Mouse (Mus musculus) G1E (cell line): ENCODE measurements around the gene Dnttip1. TPM values are rescaled to one million over a fixed set of nuclear protein-coding genes. Genes with fewer than 3 reads are reported as not detected.
"Not testable (repeated sequence)": the region's sequence is repeated elsewhere in the genome, so short reads cannot be mapped to it uniquely, and the experiment has no call there.

Source experiments
- ATAC-seq: 2 replicates; pipeline ENCODE4 v1.8.0; 2016; ENCODE audit warnings: mild to moderate bottlenecking; ENCODE audit not compliant: insufficient number of reproducible peaks, poor library complexity, low FRiP score, severe bottlenecking; ENCODE audit errors: extremely low read depth
- DNase-seq: peaks from one replicate; pipeline ENCODE4 v3.0.0; 2012; ENCODE audit warnings: low spot score
- H3K27me3 ChIP-seq: 2 replicates; pipeline ENCODE4 v1.6.1; 2012; ENCODE audit warnings: mild to moderate bottlenecking, low read length, inconsistent platforms; ENCODE audit not compliant: insufficient read depth
- H3K36me3 ChIP-seq: replicated peaks from 2 replicates; pipeline ENCODE3; 2012; ENCODE audit warnings: mild to moderate bottlenecking, inconsistent platforms
- H3K4me1 ChIP-seq: 2 replicates; pipeline ENCODE4 v1.6.1; 2012; ENCODE audit warnings: low read depth, low read length, inconsistent platforms, mixed read lengths; ENCODE audit not compliant: insufficient read depth
- H3K4me3 ChIP-seq: 2 replicates; pipeline ENCODE4 v1.5.1; 2012; ENCODE audit warnings: low read depth, mild to moderate bottlenecking, inconsistent platforms, low read length, moderate library complexity, mixed read lengths
- H3K9me3 ChIP-seq: replicated peaks from 2 replicates; pipeline ENCODE4 v1.6.1; 2012; ENCODE audit warnings: inconsistent platforms
- CTCF ChIP-seq: IDR thresholded peaks from 2 replicates; pipeline ENCODE4 v1.5.1; 2012; ENCODE audit warnings: low read depth, low read length, inconsistent platforms, mixed read lengths
- GATA1 ChIP-seq: IDR thresholded peaks from 2 replicates; pipeline ENCODE4 v1.6.1; 2012; ENCODE audit warnings: borderline replicate concordance, low read length, inconsistent platforms, mixed read lengths
- GATA2 ChIP-seq: IDR thresholded peaks from 2 replicates; pipeline ENCODE4 v1.6.1; 2012; ENCODE audit warnings: low read depth, low read length, inconsistent platforms, borderline replicate concordance
- POLR2AphosphoS5 ChIP-seq: IDR thresholded peaks from 2 replicates; pipeline ENCODE4 v1.6.1; 2012; ENCODE audit warnings: low read depth, low read length, inconsistent platforms; ENCODE audit not compliant: insufficient replicate concordance
- TAL1 ChIP-seq: conservative IDR thresholded peaks from 2 replicates; pipeline ENCODE4 v1.6.1; 2012; ENCODE audit warnings: low read depth, low read length, inconsistent platforms, mixed read lengths
- polyA plus RNA-seq: library from polyadenylated mRNA; stranded (reverse); fragments of >175 nt; gene quantifications from 2 replicates; pipeline ENCODE4 v1.2.3, GENCODE M21; 2012
- total RNA-seq, 2 experiments: library from RNA; stranded (forward) in 1 of 2; stranded (reverse) in 1 of 2; fragments of 200-1000 nt in 1 of 2; fragments of >200 nt in 1 of 2; fragmentation: Nextera tagmentation in 1 of 2; gene quantifications; 2 replicates each; pipeline ENCODE4 v1.2.3; 2014 to 2017

Dnttip1 gene
- total and polyA plus RNA-seq, 3 experiments: 23.8 to 122 (median 86.2) TPM

DNA sequence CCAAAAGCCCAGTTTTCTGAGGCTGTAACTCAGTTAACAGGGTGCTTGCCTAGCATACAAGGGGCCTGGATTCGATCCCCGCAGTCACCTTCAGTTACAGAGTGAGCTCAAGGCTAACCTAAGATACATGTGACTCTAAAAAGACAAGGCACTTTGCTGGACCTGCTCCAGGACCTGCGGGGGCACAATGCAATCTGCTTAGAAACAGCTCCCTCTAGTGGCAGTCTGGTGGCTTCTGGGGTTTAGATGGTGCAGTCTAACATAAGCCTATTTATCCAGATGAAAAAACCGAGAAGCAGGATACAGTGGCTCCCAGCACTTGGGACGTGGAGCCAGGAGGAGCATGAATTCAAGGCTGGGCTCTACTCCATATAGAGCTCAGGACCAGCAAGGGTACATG is 48.5 kb downstream of the Dnttip1 start:
- DNase-seq (peak; percentile 83), ATAC-seq (peak; percentile 49)
- Histone ChIP-seq H3K36me3 (peaks cover 91% of the 10 kb centered on the region), H3K4me1 (peaks cover 15% of the 10 kb centered on the region), H3K9me3 (no peaks in the 10 kb centered on the region), H3K27me3 (no peaks in the 10 kb centered on the region), H3K4me3 (no peak overlapping the region)
- TF ChIP-seq CTCF (peak; percentile 89), TAL1 (no peak), GATA1 (no peak), GATA2 (no peak)

DNA sequence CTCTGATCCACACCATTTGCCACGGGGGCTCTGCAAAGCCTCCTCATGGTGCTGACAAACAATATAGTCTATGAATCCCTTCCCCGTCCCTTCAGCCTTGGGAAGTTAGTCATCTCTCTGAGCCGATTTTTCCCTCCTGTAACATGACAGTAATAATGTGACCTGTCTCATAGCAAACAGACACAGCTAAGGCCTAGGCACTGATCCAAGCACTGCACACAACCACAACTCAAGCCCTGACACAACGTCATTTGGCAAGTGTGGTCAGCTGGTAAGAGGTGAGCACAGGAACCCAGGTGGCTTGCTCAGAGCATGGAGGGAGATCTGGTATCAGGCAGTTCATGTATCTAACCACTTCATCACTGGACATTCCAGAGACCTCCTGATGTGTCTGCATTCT is 50.1 kb downstream of the Dnttip1 start:
- Histone ChIP-seq H3K9me3 (no peaks in the 10 kb centered on the region), H3K36me3 (peaks cover 93% of the 10 kb centered on the region), H3K27me3 (no peaks in the 10 kb centered on the region), H3K4me3 (no peak overlapping the region), H3K4me1 (peaks cover 6% of the 10 kb centered on the region; the same call in 1 of the 2 replicates)
- no peak for TF ChIP-seq GATA2
- no peak for TF ChIP-seq POLR2AphosphoS5
- TF ChIP-seq CTCF: no peak
- no peak for TF ChIP-seq TAL1
- no peak for TF ChIP-seq GATA1
- DNase-seq: no peak
- no peak for ATAC-seq

DNA sequence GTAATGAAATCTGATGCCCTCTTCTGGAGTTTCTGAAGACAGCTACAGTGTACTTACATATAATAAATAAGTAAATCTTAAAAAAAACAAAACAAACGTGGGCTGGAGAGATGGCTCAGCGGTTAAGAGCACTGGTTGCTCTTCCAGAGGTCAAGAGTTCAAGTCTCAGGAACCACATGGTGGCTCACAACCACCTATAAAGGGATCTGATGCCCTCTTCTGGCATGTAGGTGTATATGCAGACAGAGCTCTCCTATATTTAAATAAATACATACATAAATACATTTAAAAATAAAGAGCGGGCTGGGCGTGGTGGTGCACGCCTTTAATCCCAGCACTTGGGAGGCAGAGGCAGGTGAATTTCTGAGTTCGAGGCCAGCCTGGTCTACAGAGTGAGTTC is 52.8 kb downstream of the Dnttip1 start:
- H3K4me3 ChIP-seq, H3K27me3 ChIP-seq, H3K9me3 ChIP-seq, ATAC-seq, DNase-seq: not testable (repeated sequence)
- H3K4me1 ChIP-seq: peaks cover 14% of the 10 kb centered on the region
- H3K36me3 ChIP-seq: peaks cover 92% of the 10 kb centered on the region

DNA sequence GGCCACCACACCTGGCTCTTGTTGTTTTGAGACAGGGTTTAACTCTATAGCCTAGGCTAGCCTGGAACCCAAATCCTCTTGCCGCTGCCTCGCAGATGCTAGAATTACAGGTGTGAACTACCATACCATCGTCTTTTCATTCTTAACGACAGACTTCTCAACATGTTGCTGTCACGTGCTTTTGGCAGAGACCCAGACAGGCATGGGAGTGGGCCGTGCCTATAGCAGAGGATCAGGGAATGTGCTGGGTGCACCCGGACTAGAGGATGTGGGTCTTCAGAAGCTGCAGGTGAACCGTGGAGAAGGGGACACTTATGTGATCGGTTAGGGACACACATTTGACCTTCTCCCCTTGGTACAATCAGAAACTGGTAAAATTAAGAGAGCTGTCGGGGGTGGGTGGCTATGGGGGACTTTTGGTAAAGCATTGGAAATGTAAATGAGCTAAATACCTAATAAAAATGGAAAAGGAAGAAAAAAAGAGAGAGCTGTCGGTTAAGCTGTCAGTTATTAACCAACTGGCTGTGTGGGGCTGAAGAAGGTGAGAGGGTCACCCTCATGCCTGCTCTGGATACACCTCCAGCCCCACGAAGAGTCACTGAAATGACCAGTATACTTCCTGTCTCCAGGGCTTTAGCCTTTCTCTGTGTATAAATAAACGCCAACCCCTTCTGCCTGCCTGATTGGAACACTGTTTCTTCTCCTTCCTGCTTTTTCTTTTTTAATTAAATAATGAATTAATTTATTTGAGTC is 54.6 kb downstream of the Dnttip1 start:
- H3K9me3 ChIP-seq: no peaks in the 10 kb centered on the region
- ATAC-seq: no peak
- no peaks in the 10 kb centered on the region for H3K27me3 ChIP-seq
- DNase-seq: no peak
- H3K4me3 ChIP-seq: no peak overlapping the region
- peaks cover 22% of the 10 kb centered on the region for H3K4me1 ChIP-seq
- TF ChIP-seq GATA2: no peak
- no peak for TF ChIP-seq GATA1
- no peak for TF ChIP-seq POLR2AphosphoS5
- TF ChIP-seq TAL1: no peak
- no peak for TF ChIP-seq CTCF
- H3K36me3 ChIP-seq: peaks cover 77% of the 10 kb centered on the region

DNA sequence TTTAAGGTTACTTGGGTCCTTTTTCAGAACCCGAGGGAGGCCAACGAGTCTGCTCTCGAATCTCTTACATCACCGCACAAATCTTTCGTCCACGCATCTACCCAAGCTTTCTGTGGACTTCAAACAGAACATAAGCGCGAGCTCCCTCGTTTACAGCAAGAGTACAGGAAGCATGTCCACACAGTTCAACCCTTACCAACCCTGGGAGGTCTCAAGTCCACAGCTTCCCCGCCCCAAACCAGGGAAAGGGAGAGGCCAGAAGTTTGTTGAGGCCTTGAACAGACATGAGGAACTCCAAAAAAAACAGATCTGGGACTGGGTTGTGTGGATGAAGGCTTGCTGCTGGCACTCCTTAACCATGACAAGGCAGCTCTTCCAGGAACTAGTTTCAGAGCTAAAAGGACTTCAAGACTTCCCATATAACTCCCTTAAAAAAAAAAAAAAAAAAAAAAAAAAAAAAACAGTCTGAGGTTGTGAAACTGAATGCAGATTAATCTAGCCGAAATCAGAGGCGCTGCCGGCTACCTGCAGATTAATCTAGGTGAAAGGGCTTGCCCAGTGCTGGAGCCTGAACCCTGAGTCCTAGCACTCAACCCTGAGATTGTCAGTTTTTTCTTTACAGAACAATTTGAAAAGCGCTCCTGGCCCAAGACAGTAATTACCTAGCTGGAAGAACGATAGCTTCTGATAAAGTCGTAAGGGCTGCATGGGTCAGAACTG is 57.6 kb downstream of the Dnttip1 start:
- Histone ChIP-seq H3K9me3 (no peaks in the 10 kb centered on the region), H3K4me3 (peak overlapping the region; percentile 81), H3K36me3 (peaks cover 60% of the 10 kb centered on the region), H3K27me3 (no peaks in the 10 kb centered on the region), H3K4me1 (peaks cover 34% of the 10 kb centered on the region)
- no peak for DNase-seq
- no peak for ATAC-seq
- TF ChIP-seq GATA2 (no peak), GATA1 (no peak), TAL1 (no peak)

DNA sequence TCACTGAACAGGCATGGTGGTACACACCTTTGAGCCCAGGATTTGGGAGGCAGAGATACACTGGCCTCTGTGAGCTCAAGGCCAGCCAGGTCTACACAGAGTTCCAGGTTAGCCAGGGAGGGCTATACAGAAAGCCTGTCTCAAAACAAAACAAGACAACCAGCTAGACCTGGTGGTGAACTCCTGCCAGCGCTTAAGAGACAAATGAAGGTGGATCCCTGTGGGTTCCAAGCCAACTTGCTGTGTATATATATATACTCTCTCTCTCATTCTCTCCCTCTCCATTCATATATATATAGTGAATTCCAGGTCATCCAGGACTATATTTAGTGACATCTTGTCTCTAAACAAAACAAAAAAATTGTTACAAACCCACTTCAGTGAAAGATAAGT is 58.1 kb downstream of the Dnttip1 start:
- no peaks in the 10 kb centered on the region for H3K9me3 ChIP-seq
- H3K4me3 ChIP-seq: peak overlapping the region; percentile 81
- peaks cover 64% of the 10 kb centered on the region for H3K36me3 ChIP-seq
- H3K4me1 ChIP-seq: peaks cover 34% of the 10 kb centered on the region
- H3K27me3 ChIP-seq: no peaks in the 10 kb centered on the region
- TF ChIP-seq POLR2AphosphoS5 (no peak), GATA1 (no peak), TAL1 (no peak), GATA2 (no peak), CTCF (no peak)
- ATAC-seq: no peak
- no peak for DNase-seq
